Mouse (Mus musculus): Measurements from ENCODE around the gene Terf2. TPM values are rescaled to one million over a fixed set of nuclear protein-coding genes. Genes with fewer than 3 reads are reported as not detected.
"Not testable (repeated sequence)": the region's sequence is repeated elsewhere in the genome, so short reads cannot be mapped to it uniquely, and the experiment has no call there.

The Terf2 gene
- polyA plus RNA-seq, 1 experiment from 2014 or later, result 26.9 TPM

- H3K27me3 ChIP-seq, result no peaks in the 10 kb centered on the region
- under 1% methylated on average over 87 of the region's 87 CpGs for WGBS
- ATAC-seq, result peak; percentile 89
- peak within 1 kb of the TSS; percentile 78 for H3K4me2 ChIP-seq (replicated peaks)
- peaks cover 24% of the 10 kb centered on the region for H3K4me1 ChIP-seq (replicated peaks)
- H3K27ac ChIP-seq, result peak within 1 kb of the TSS; percentile 91
- no peaks in the 10 kb centered on the region for H3K9me3 ChIP-seq
- peak within 1 kb of the TSS; percentile 79 for H3K4me3 ChIP-seq (replicated peaks)
- H3K36me3 ChIP-seq, result peaks cover 81% of the 10 kb centered on the region
- H3K9ac ChIP-seq (replicated peaks), result peak within 1 kb of the TSS; percentile 82
Measured at GRCm38 (mm10) chr8:107048061-107048941, 48.0 kb downstream of the Terf2 start, which contains the start of gene Pdf. Pdf (minus strand) TSS chr8:107048614.

GRCm38 (mm10) chr8:107046976-107047375 lies 49.4 kb downstream of the Terf2 start:
- Histone ChIP-seq H3K4me1 (replicated peaks) (peaks cover 24% of the 10 kb centered on the region), H3K4me3 (replicated peaks) (no peak overlapping the region), H3K9ac (replicated peaks) (no peak overlapping the region), H3K4me2 (replicated peaks) (no peak overlapping the region; the same call in 1 of the 2 replicates), H3K36me3 (peaks cover 81% of the 10 kb centered on the region), H3K27me3 (no peaks in the 10 kb centered on the region), H3K27ac (no peak overlapping the region), H3K9me3 (no peaks in the 10 kb centered on the region)
- no peak for ATAC-seq
- WGBS, result 91% methylated on average over 5 of the region's 5 CpGs

DNA sequence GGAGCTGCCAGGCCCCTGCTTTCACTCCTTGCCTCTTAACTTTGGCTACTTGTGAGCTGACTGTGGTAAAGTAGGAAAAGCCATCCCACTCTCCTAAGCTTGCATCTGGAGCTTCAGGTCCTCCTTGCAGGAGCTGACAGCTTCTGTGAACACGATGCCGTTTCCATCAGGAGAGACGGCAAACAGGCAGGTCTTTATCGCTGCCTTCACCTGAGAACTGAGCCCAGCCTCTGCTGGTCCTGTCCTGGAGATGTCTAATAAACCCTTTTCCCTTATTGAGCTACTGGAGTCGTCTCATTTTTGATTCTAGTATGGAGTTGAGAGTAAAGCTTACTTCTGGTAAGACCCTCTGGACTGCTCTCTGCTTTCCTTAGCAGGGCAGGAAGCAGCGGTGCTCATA lies 50.9 kb downstream of the Terf2 start:
- peaks cover 24% of the 10 kb centered on the region for H3K4me1 ChIP-seq (replicated peaks)
- H3K9me3 ChIP-seq, result no peaks in the 10 kb centered on the region
- no peak overlapping the region for H3K4me2 ChIP-seq (replicated peaks)
- no peak overlapping the region for H3K9ac ChIP-seq (replicated peaks)
- no peak for ATAC-seq
- H3K4me3 ChIP-seq (replicated peaks), result no peak overlapping the region
- no peak overlapping the region for H3K27ac ChIP-seq
- H3K36me3 ChIP-seq, result peaks cover 81% of the 10 kb centered on the region
- H3K27me3 ChIP-seq, result no peaks in the 10 kb centered on the region
- 91% methylated on average over 6 of the region's 6 CpGs for WGBS

DNA sequence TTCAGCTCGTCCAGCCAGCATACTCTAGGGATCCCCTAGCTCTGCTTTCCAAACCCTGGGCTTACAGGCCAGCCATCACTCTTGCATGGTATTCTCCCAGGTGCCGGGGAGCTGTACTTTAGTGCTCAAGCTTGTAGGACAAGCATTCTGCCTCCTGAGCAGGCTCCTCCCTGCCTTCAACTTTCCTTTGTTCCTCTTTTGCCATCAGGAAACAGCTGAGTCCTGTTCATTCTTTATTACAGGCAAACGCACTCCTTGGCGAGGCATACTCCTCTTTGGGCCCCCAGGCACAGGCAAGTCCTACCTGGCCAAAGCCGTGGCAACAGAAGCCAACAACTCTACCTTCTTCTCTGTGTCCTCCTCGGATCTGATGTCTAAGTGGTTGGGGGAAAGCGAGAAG lies 55.7 kb downstream of the Terf2 start:
- Histone ChIP-seq H3K4me2 (replicated peaks) (no peak overlapping the region), H3K4me1 (replicated peaks) (no peaks in the 10 kb centered on the region), H3K9ac (replicated peaks) (no peak overlapping the region), H3K36me3 (peaks cover 87% of the 10 kb centered on the region), H3K27ac (no peak overlapping the region), H3K9me3 (no peaks in the 10 kb centered on the region), H3K4me3 (replicated peaks) (no peak overlapping the region), H3K27me3 (no peaks in the 10 kb centered on the region)
- ATAC-seq, result no peak
- WGBS, result 88% methylated on average over 7 of the region's 7 CpGs

DNA sequence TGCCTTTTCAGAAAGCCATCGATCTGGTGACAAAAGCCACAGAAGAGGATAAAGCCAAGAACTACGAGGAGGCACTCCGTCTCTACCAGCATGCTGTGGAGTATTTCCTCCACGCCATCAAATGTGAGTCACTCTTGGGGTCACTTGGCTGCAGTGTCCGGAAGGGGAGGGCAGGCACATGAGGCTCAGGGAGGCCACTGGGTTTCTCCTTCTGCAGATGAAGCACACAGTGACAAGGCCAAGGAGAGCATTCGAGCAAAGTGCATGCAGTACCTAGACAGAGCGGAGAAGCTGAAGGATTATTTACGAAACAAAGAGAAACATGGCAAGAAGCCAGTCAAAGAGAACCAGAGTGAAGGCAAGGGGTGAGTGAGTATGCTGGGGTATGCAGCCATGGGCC lies 59.7 kb downstream of the Terf2 start:
- no peak overlapping the region for H3K4me2 ChIP-seq (replicated peaks)
- no peaks in the 10 kb centered on the region for H3K9me3 ChIP-seq
- H3K9ac ChIP-seq (replicated peaks), result no peak overlapping the region
- H3K27ac ChIP-seq, result no peak overlapping the region
- no peaks in the 10 kb centered on the region for H3K27me3 ChIP-seq
- no peak overlapping the region for H3K4me3 ChIP-seq (replicated peaks)
- no peak for ATAC-seq
- WGBS, result 88% methylated on average over 8 of the region's 8 CpGs
- H3K4me1 ChIP-seq (replicated peaks), result peaks cover 27% of the 10 kb centered on the region
- peaks cover 49% of the 10 kb centered on the region for H3K36me3 ChIP-seq

DNA sequence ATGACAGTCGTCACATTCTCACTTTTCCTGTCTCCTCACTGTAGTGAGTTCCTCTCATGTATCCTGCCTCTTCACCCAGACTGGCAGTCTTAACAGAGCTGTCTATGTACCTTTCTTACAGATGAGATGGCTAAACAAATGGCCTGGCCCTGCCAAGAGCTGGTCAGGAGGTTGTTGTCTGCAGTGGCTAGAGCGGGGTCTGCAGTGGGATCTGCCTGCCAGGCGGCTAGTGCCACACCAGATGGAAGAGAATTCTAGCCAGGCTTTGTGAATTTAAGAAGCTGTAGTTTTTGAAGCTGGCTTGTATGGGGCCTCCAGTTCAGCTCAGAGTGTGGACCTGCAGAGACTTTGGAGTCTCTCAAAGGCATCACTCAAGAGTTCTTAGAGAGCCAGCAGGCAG lies 60.7 kb downstream of the Terf2 start:
- no peaks in the 10 kb centered on the region for H3K27me3 ChIP-seq
- no peaks in the 10 kb centered on the region for H3K9me3 ChIP-seq
- no peak overlapping the region for H3K4me2 ChIP-seq (replicated peaks)
- H3K9ac ChIP-seq (replicated peaks), result no peak overlapping the region
- H3K4me3 ChIP-seq (replicated peaks), result no peak overlapping the region
- WGBS, result 90% methylated on average over 3 of the region's 3 CpGs
- peaks cover 39% of the 10 kb centered on the region for H3K36me3 ChIP-seq
- H3K4me1 ChIP-seq (replicated peaks), result peaks cover 27% of the 10 kb centered on the region
- H3K27ac ChIP-seq, result no peak overlapping the region
- ATAC-seq, result no peak

GRCm38 (mm10) chr8:107033609-107034008 lies 62.7 kb downstream of the Terf2 start:
- not testable (repeated sequence) for H3K9ac ChIP-seq (replicated peaks); H3K9me3 ChIP-seq; ATAC-seq; H3K27me3 ChIP-seq; H3K4me3 ChIP-seq (replicated peaks); H3K4me2 ChIP-seq (replicated peaks); H3K27ac ChIP-seq
- H3K4me1 ChIP-seq (replicated peaks), result peaks cover 27% of the 10 kb centered on the region
- H3K36me3 ChIP-seq, result peaks cover 19% of the 10 kb centered on the region
- 94% methylated on average over 2 of the region's 2 CpGs for WGBS

- H3K9ac ChIP-seq (replicated peaks), result peak overlapping the region; percentile 95
- 0% methylated on average over 40 of the region's 40 CpGs for WGBS
Measured at GRCm38 (mm10) chr8:107031577-107032090, 64.7 kb downstream of the Terf2 start.

GRCm38 (mm10) chr8:107030650-107031576 lies 65.4 kb downstream of the Terf2 start, which contains the start of gene Vps4a:
Vps4a (plus strand) TSS chr8:107031222.
- Histone ChIP-seq H3K4me2 (replicated peaks) (peak within 1 kb of the TSS; percentile 85), H3K36me3 (peaks cover 2% of the 10 kb centered on the region; the same call in 1 of the 2 replicates), H3K9ac (replicated peaks) (peak within 1 kb of the TSS; percentile 95), H3K27ac (peak within 1 kb of the TSS; percentile 82), H3K4me3 (replicated peaks) (peak within 1 kb of the TSS; percentile 79), H3K27me3 (no peaks in the 10 kb centered on the region), H3K4me1 (replicated peaks) (peaks cover 27% of the 10 kb centered on the region), H3K9me3 (no peaks in the 10 kb centered on the region)
- 5% methylated on average over 65 of the region's 66 CpGs for WGBS
- peak; percentile 96 for ATAC-seq

More at GRCm38 (mm10) chr8:107031577-107032090, 64.7 kb downstream of the Terf2 start:
- H3K4me3 ChIP-seq (replicated peaks), result peak overlapping the region; percentile 79
- H3K36me3 ChIP-seq, result peaks cover 7% of the 10 kb centered on the region
- peak overlapping the region; percentile 85 for H3K4me2 ChIP-seq (replicated peaks)
- peak overlapping the region; percentile 82 for H3K27ac ChIP-seq
- no peaks in the 10 kb centered on the region for H3K9me3 ChIP-seq
- ATAC-seq, result no peak
- H3K27me3 ChIP-seq, result no peaks in the 10 kb centered on the region
- peaks cover 27% of the 10 kb centered on the region for H3K4me1 ChIP-seq (replicated peaks)

GRCm38 (mm10) chr8:107030058-107030457 lies 66.3 kb downstream of the Terf2 start:
- Histone ChIP-seq H3K4me2 (replicated peaks) (no peak overlapping the region), H3K4me3 (replicated peaks) (no peak overlapping the region), H3K4me1 (replicated peaks) (peaks cover 27% of the 10 kb centered on the region), H3K27me3 (no peaks in the 10 kb centered on the region), H3K9ac (replicated peaks) (no peak overlapping the region), H3K27ac (no peak overlapping the region), H3K36me3 (no peaks in the 10 kb centered on the region; the same call in 1 of the 2 replicates), H3K9me3 (no peaks in the 10 kb centered on the region)
- WGBS, result 82% methylated on average over 5 of the region's 5 CpGs
- ATAC-seq, result no peak

- no peak overlapping the region for H3K27ac ChIP-seq
- ATAC-seq, result no peak
- no peak overlapping the region for H3K4me2 ChIP-seq (replicated peaks)
- 84% methylated on average over 3 of the region's 3 CpGs for WGBS
- H3K9me3 ChIP-seq, result no peaks in the 10 kb centered on the region
- H3K4me3 ChIP-seq (replicated peaks), result no peak overlapping the region
- H3K36me3 ChIP-seq, result no peaks in the 10 kb centered on the region; the same call in 1 of the 2 replicates
- peaks cover 21% of the 10 kb centered on the region for H3K4me1 ChIP-seq (replicated peaks)
- no peaks in the 10 kb centered on the region for H3K27me3 ChIP-seq
- no peak overlapping the region for H3K9ac ChIP-seq (replicated peaks)
Measured at GRCm38 (mm10) chr8:107029310-107029709, 67.0 kb downstream of the Terf2 start.

Data from midbrain, embryonic 13.5 days (tissue).